Mouse (Mus musculus): Measurements from ENCODE around the gene Gtf2ird2.

DNA sequence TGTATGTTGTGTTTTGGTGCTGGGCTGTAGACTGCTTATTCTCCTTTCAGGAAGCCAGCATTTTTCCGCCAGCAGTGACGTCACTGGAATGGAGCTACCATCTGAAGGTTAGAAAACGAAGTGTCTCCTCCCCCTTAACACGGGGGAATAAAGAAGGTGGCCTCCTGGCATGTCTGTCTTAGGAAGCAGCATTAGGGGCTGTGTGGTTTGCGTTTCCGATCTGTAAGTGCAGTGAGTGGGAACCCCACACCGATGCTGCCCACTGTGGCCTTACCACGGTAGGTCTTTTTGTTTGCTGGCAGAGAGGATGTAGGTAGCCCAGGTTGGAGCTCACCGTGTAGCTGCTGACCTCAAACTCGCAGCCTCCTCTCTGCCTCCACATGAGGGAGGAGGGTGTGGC is 22.9 kb downstream of the Gtf2ird2 start:
- TF ChIP-seq CTCF (IDR thresholded peaks at IDR 0.05; ENCODE audit: extremely low read depth, insufficient read length, insufficient replicate concordance, low read depth, low read length): no peak
- no peak for TF ChIP-seq POLR2A (IDR thresholded peaks at IDR 0.05; ENCODE audit: low read depth, low read length)
